Mouse (Mus musculus) splenic B cell, adult 2 months (primary cell): Measurements from ENCODE around the gene Jmjd6.

Experiments
- DNase-seq: peaks from one replicate; pipeline ENCODE4 v3.0.0-alpha.2; 2011; ENCODE audit warnings: low read depth, low spot score
- H3K27me3 ChIP-seq: 2 replicates; pipeline ENCODE4 v1.6.1; 2012; ENCODE audit warnings: mild to moderate bottlenecking, low read length, moderate library complexity, mixed read lengths; ENCODE audit not compliant: control insufficient read depth, poor library complexity, insufficient read depth, severe bottlenecking
- H3K36me3 ChIP-seq: 2 replicates; pipeline ENCODE4 v1.6.1; 2012; ENCODE audit warnings: mild to moderate bottlenecking, low read length, moderate library complexity, mixed read lengths; ENCODE audit not compliant: control insufficient read depth, poor library complexity, insufficient read depth, severe bottlenecking

Gene Jmjd6

DNA sequence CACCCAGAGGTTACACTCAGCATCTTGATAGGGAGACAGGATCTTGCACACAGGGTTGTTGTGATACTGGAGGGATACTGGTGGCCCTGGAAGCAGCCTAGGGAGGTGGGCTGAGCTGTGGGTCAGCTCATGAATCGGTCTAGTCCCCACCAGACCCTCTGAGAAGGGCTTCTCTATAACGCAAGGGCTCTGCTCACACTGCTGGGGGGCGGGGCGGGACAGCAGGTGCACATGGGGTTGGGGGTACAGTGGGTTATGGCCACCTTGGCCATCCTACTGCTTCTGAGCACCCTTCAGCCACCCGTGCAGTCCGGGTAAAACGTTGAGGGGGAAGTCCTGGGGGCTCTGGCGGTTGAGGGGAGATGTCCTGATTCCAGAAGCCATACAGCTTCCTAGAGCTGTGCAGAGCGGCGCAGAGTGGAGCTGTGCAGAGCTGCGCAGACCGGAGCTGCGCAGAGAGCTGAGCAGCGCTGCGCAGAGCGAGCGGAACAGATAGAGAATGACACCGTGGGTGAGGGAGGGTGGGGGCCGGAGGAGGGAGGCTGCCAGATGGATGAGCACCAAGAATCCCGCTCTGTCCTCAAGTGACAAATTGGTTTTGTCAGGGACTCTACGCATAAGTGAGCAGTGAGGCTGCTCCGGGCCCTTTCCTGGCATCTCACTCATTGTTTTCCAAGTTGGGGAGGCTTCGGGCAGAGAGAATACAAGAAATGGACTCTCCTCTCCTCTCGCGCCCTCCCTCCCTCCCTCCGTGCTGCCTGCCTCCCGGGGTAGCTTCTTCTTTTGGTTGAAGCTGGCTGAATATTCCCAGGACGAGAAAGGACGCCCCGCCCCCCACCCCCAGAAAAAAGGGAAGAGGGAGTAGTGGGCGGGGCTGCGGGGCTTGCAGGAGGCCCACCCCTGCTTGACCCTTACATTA, 32.0 kb downstream of the Jmjd6 start:
- DNase-seq = peak; percentile 39
- H3K27me3 ChIP-seq = no peaks in the 10 kb centered on the region
- H3K36me3 ChIP-seq = no peaks in the 10 kb centered on the region

DNA sequence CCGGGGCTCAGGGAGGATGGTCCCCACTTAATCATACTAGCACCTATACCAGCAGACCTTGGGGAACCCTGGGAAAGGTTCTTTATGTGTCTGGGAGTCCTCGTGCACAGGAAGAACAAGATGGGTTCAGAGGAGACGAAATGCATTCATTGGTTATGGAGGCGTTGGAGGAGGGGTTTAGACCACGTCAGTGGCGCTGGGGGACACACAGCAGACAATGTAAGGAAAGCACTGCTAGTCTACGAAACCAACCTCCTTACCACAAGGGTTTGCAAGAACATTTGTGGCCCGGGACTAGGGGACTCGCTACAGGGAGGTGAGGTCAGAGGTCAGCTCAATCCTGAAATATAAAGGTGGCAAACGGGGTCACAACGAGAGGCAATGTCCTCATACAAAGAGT, 32.7 kb downstream of the Jmjd6 start:
- no peaks in the 10 kb centered on the region for H3K36me3 ChIP-seq
- no peak for DNase-seq
- no peaks in the 10 kb centered on the region for H3K27me3 ChIP-seq

DNA sequence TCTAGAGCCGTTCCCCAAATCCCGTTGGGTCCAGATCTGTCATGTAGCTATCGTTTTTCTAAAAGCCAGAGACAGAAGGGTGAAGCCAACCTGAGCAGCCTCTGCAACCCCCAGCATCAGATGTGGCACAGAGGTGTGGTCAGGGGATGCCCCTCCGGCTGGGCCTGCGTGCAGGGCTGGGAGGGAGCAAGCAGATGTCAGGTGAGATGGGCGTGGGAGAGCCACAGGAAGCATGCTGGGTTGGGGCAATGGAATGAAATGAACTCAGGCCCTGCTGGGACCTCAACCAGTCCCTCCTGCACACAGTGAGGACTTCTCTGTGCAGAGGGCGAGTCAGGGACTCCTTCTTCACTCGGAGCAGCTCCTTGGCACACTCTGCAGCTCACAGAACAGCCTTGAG, 33.7 kb downstream of the Jmjd6 start:
- Histone ChIP-seq H3K36me3 (no peaks in the 10 kb centered on the region), H3K27me3 (no peaks in the 10 kb centered on the region)
- DNase-seq = no peak

DNA sequence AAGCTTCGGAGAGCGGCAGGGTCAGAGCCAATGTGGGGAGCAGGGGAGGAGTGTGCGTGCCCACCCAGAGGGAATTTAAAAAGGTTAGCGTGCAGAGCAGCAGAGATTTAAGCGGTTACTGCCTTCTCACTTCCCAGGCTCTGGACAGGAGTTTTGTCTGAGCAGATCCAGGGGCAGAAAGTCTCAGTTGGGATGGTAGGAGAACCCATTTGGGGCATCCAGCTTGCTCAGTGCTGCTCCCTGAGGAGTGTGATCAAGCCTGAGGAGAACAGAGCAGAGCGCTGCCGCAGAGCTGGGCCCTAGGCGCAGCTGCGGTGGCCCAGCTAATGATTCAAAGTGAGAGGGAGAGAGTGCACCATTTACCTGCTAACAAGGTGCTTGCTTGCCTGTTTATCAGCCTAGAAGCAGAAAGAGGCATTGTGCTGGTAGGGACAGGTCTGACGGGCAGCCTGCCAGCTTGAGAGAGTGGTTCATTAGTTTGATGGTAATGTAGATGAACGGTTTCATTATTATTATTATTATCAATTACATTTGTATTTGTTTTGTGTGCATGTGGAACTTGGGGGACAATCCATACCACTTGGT, 34.3 kb downstream of the Jmjd6 start:
- no peak for DNase-seq
- H3K27me3 ChIP-seq = no peaks in the 10 kb centered on the region
- H3K36me3 ChIP-seq = no peaks in the 10 kb centered on the region

DNA sequence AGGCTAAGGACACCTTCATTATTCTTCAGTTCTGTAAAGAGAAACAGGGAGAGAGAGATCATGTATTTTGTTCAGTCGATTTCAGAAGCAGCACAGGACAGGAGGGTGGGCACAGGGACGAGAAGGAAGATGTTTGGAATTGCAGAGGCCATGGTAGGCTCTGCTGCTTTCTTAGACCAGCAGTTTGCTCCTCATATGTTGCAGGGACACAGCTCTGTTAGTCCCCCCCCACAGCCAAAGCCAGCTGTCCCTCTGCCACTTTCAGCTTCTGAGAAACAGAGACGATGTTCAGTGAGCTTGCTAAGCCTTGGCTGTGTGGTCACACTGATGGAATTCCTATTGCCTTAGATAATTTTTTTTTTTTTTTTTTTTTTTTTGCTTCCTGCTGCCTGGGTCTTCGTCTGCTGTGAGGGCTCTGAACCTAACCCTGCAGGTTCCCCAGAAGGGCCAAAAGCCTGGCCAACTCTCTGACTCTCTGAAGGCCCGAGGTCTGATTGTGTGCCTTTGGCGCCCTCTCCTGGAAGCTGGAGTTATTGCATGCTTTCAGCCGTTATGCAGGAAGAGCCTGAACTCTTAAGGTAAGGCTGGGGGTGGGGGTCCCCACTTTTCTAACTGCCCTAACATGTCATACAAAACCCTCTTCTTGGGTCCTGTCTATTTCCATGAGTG, 35.2 kb downstream of the Jmjd6 start:
- no peaks in the 10 kb centered on the region for H3K36me3 ChIP-seq
- no peaks in the 10 kb centered on the region for H3K27me3 ChIP-seq
- DNase-seq = peak; percentile 80

DNA sequence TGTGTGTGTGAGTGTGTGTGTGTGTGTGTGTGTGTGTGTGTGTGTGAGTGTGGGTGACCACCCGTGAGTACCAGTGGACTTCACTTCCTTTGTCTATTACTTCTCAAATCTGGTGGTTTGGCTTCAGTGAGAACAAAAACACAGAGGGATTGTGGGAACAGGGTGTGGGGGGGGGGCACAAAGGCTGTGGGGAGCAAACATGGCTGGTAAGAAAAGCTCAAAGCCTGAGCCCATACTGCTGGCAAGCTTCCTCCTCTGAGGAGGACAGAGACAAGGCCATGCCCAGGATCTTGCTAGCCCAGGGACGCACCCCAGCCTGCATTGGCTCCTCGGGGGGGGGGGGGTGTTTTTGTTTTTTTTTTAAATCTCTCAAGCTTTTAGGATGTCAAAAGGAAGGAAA, 35.7 kb downstream of the Jmjd6 start:
- no peaks in the 10 kb centered on the region for H3K27me3 ChIP-seq

DNA sequence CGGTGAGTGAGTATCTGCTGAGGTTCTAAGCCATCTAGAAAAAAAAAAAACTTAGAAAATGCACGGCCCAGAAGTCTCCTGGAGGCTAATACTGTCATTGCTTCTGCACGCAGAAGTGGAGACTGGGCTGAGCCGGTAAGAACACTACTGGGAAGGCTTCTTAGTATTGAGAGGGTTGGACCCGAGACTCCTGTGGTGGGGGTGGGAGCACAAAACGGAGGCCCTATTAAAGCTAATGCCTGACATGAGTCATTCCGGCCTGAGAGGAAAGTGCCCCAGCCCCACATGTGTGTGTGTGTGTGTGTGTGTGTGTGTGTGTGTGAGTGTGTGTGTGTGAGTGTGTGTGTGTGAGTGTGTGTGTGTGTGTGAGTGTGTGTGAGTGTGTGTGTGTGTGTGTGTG, 36.1 kb downstream of the Jmjd6 start:
- no peaks in the 10 kb centered on the region for H3K36me3 ChIP-seq
- DNase-seq = no peak
- no peaks in the 10 kb centered on the region for H3K27me3 ChIP-seq

More for the DNA sequence above, 35.7 kb downstream of the Jmjd6 start:
- DNase-seq = no peak
- no peaks in the 10 kb centered on the region for H3K36me3 ChIP-seq

DNA sequence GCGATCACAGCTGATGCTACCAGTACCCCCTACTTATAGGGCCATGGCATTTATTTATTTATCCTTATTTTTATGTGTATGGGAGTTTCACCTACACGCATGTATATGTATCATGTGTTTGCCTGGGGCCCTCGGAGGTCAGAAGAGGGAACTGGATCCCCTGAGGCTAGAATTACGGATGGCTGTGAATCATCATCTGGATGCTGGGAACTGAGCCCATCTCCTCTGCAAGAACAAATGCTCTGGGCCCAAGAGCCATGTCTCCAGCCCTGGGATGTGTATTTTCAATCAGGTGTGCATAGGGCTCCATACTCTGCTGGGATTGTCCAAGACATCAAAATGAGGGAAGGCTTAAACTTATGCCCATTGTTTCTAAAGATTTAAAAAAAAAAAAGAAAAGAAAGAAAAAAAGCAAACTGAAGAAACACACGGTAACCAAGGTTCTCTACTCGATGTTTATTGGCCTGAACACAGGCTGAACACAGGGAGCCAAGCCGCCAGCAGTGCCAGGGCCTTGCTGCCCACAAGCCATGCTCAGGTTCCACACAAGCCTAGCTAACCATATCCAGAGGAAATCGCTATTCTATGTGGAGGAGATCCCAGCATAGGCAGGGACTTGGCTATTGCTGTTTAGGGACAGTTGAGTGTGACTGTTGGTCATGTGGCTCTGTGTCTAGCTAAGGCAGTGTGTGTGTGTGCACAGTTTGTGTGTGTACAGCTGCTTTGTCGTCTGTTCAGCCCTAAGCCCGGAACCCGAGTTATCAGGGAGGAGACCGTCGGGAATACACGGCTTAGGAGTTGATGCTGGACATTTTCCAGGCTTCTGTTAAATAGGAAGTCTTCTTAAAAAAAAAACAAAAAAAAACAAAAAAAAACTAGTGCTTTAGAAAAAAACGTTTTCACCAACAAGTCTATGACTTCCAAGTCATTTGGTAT, 36.8 kb downstream of the Jmjd6 start:
- no peak for DNase-seq
- Histone ChIP-seq H3K36me3 (no peaks in the 10 kb centered on the region), H3K27me3 (no peaks in the 10 kb centered on the region)

DNA sequence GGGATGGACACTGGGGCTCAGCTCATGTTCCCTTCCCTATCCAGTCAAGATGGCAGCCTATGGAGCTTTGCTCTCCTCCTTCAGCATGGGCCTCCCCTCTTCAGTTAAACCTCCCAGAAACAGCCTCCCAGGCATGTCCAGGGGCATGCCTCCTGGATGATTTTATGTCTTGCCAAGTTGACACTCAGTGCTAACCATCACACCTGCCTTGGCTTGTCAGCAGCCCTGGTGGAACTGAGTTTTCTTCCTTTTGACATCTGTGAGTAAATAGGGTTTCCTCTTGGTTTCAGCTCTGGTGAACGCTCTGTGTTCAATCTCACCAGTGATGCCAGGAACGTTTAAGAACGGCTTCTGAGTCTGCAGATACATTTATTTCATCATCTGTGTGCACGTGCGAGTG, 40.5 kb downstream of the Jmjd6 start:
- Histone ChIP-seq H3K36me3 (no peaks in the 10 kb centered on the region), H3K27me3 (no peaks in the 10 kb centered on the region)
- DNase-seq = no peak

DNA sequence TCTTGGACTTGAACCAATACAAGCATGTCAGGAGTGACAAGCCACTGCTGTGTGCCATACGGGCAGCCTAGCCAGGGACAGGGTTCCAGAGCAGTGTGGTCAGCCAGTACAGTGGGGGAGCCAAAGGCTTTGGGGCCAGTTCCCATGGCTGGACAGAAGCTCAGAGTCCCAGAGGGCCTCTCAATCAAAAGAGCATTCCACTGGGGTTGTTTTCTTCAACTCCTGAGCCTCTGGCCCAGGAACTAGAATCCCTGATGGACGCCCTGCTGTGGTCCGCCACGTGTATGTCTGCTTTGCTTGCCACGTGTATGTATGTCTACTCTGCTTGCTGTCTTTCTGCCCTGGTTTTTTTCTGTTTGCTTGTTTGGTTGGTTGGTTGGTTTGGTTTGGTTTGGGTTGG, 42.1 kb downstream of the Jmjd6 start:
- no peaks in the 10 kb centered on the region for H3K27me3 ChIP-seq
- no peaks in the 10 kb centered on the region; the same call in 1 of the 2 replicates for H3K36me3 ChIP-seq
- DNase-seq = no peak

DNA sequence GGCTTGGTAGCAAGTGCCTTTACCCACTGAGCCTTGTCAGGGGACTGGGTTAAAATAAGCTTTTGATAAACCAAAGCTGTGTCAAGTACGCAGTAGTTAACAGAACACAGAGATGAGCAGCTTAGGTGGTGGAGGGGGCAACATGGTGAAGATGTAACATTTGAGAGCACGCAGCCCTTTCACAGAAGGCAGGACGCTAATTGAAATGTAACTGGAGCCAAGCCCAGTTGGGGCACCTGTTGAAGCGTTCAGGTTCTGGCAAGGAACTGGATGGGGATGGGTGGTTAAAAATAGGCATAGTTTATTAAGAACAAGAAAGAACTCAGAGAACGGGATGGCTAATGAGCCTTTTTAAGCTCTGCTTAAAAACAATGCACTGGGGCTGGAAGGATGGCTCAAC, 43.9 kb downstream of the Jmjd6 start:
- H3K36me3 ChIP-seq = no peaks in the 10 kb centered on the region; the same call in 1 of the 2 replicates
- no peak for DNase-seq
- no peaks in the 10 kb centered on the region for H3K27me3 ChIP-seq
